Mouse (Mus musculus) embryo, embryonic 11.5 days (tissue): Measurements from ENCODE around the gene Tsnax.

Source experiments
- DNase-seq: peaks from one replicate; pipeline ENCODE4 v3.0.0-alpha.2; 2012; ENCODE audit warnings: low read depth, low spot score

The Tsnax gene

GRCm38 (mm10) chr8:125080388-125081344, 67.9 kb downstream of the Tsnax start:
- no peak for DNase-seq

- no peak for DNase-seq
Measured at GRCm38 (mm10) chr8:125083746-125084145, 70.9 kb downstream of the Tsnax start.
